Mouse (Mus musculus) cerebellum, postnatal 14 days (tissue): ENCODE data around the gene Zfp316.

Experiments used
- DNase-seq, 2 experiments: peaks; one replicate each; pipeline ENCODE4 v3.0.0; 2021; ENCODE audit warnings: mixed read lengths in 2 of 2

Zfp316 gene

DNA sequence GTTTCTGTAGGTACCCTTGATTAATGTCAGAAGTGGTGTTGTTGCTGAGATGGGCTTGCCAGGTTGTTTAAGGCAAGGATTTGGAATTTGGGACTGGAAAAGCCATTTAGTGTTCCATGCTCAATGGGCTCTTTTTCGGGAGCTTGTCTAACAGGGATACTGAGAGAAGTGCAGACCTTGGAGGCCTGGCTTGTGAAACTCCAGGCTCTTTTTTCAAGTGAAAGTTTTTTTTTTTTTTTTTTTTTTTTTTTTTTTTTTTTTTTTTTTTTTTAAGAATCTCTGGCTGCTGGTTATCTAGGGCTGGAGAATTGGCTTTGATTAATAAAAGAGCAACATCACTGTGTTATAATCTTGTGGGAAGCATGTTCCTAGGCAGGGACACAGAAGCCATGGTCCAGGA lies 47.5 kb downstream of the Zfp316 start:
- DNase-seq, result no peak

GRCm38 (mm10) chr5:143220996-143221395 lies 48.8 kb downstream of the Zfp316 start:
- DNase-seq, result no peak

DNA sequence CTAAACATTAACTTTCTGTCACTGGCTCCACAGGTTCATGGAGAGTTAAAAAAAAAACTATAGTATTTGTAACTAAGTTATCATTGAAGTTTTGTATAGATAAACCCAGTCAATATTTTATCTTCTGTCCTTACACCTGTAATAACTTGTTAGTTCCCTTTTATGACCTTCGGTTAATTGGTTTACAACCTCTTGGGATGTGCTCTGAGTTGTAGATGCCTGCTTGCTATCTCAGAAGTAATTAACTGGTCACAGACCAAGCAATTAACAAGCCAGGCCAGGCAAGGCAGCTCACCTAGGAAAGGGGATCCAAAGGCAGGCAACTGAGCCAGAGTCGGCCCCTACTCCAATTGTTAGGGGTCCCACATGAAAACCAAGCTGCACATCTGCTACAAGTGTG lies 56.0 kb downstream of the Zfp316 start:
- DNase-seq, result no peak

DNA sequence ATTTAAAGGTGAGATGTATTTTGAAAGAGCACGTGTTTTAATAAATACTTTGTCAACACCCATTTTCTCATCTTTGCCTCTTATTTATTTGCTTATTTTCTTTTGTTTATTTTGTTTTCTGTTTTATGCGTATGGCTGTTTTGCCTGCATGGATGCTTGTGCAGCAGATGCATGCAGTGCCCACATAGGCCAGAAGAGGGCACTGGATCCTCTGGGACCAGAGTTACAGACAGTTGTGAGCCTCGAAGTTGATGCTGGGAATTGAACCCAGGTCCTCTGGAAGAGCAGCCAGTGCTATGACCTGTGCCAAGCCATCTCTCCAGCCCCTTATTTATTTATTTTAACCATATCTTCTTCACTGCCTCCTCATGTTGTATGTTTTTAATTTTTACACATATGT lies 64.8 kb downstream of the Zfp316 start:
- DNase-seq, result peak in 1 of 2 experiments; percentile 18
